Mouse (Mus musculus): ENCODE measurements around the gene Cd200r3.

Gene Cd200r3

GRCm38 (mm10) chr16:45030796-45031195 lies 87.3 kb downstream of the Cd200r3 start:
- DNase-seq (ENCODE audit: low read depth, low spot score), result no peak
